Mouse (Mus musculus) forebrain, embryonic 13.5 days (tissue): Measurements from ENCODE around the gene Usp43. TPM values are rescaled to one million over a fixed set of nuclear protein-coding genes. Genes with fewer than 3 reads are reported as not detected.

ENCODE experiments used
- polyA plus RNA-seq: library from polyadenylated mRNA; unstranded; fragments of >200 nt; fragmentation: Nextera tagmentation; extraction: Ambion mirVana; gene quantifications from 2 replicates; pipeline ENCODE4 v1.2.1, GENCODE M21; 2015

The Usp43 gene
- polyA plus RNA-seq, 1 experiment from 2014 or later = 0.37 TPM

Other genes with a start within 250 kb of the Usp43 start
- gene Rcvrn, start 226.8 kb downstream of the Usp43 start, polyA plus RNA-seq = not detected in 2 replicates
- 0.05 TPM in 1 of 2 replicates, not detected in the other for gene Glp2r, start 151.0 kb downstream of the Usp43 start, polyA plus RNA-seq
- not detected in 2 replicates for gene Gsg1l2, start 147.5 kb downstream of the Usp43 start, polyA plus RNA-seq
- not detected in 2 replicates for gene Dhrs7c, start 124.0 kb downstream of the Usp43 start, polyA plus RNA-seq
- gene Cfap52, start 43.5 kb upstream of the Usp43 start, polyA plus RNA-seq = 2.7 and 3.4 TPM in 2 replicates
- 63.0 and 66.0 TPM in 2 replicates for gene Stx8, start 44.0 kb upstream of the Usp43 start, polyA plus RNA-seq